In genomic region chr11:105469091-105469507, GRCm38 (mm10) we compare ENCODE assay signal across 15 mouse cellular contexts. TPM values are rescaled to one million over a fixed set of nuclear protein-coding genes. Genes with fewer than 3 reads are reported as not detected.
DNase-seq lines count a peak whose midpoint lies in the region; ATAC-seq and TF ChIP-seq lines count a peak whose summit lies in the region.
"Had no signal": no experiment of that assay in that cellular context is flagged by ENCODE, and none has a peak within 500 bp of the region (broad histone marks: within the 10 kb centered on the region; RNA-seq: fewer than 3 reads in every experiment).

No protein-coding gene starts in this region.

- H3K36me3 ChIP-seq in forebrain, postnatal 0 days (ENCODE audit: insufficient read depth): no peaks in the 10 kb centered on the region
- H3K36me3 ChIP-seq in forebrain, embryonic 11.5 days (ENCODE audit: control insufficient read depth, insufficient read depth, low read length): no peaks in the 10 kb centered on the region
- no peaks in the 10 kb centered on the region for H3K36me3 ChIP-seq in liver, postnatal 0 days (replicated peaks; ENCODE audit: insufficient read depth, low read length)
- H3K36me3 ChIP-seq: intestine, embryonic 15.5 days; limb, embryonic 13.5 days; midbrain, embryonic 12.5 days had no signal

- H3K4me1 ChIP-seq in forebrain, postnatal 0 days (ENCODE audit: insufficient read depth): peaks cover 17% of the 10 kb centered on the region
- H3K4me1 ChIP-seq in forebrain, embryonic 11.5 days (replicated peaks; ENCODE audit: control insufficient read depth, insufficient read depth, low read length): no peaks in the 10 kb centered on the region; the same call in 1 of the 2 replicates
- H3K4me1 ChIP-seq in liver, postnatal 0 days (ENCODE audit: insufficient read depth): no peaks in the 10 kb centered on the region

- TF ChIP-seq EP300 in liver, postnatal 0 days (IDR thresholded peaks at IDR 0.05; ENCODE audit: low read depth): no peak

- H3K27me3 ChIP-seq in forebrain, postnatal 0 days (ENCODE audit: insufficient read depth, low read length): no peaks in the 10 kb centered on the region
- H3K27me3 ChIP-seq in forebrain, embryonic 11.5 days (ENCODE audit: control insufficient read depth, insufficient read depth, low read length): no peaks in the 10 kb centered on the region
- H3K27me3 ChIP-seq in liver, postnatal 0 days (ENCODE audit: insufficient read depth, low read length): no peaks in the 10 kb centered on the region
- H3K27me3 ChIP-seq: intestine, embryonic 15.5 days; limb, embryonic 13.5 days; midbrain, embryonic 12.5 days had no signal

- no peak overlapping the region for H3K9ac ChIP-seq in forebrain, postnatal 0 days
- no peak overlapping the region for H3K9ac ChIP-seq in forebrain, embryonic 11.5 days (ENCODE audit: low read length)
- no peak overlapping the region for H3K9ac ChIP-seq in liver, postnatal 0 days (replicated peaks)
- H3K9ac ChIP-seq: intestine, embryonic 15.5 days; limb, embryonic 13.5 days; midbrain, embryonic 12.5 days had no signal

- no peak overlapping the region; the same call in 1 of the 2 replicates for H3K27ac ChIP-seq in forebrain, postnatal 0 days (ENCODE audit: low read depth, low read length)
- H3K27ac ChIP-seq in forebrain, embryonic 11.5 days (ENCODE audit: low read depth, low read length): no peak overlapping the region
- H3K27ac ChIP-seq in liver, postnatal 0 days (ENCODE audit: low read depth): no peak overlapping the region
- H3K27ac ChIP-seq: intestine, embryonic 15.5 days; limb, embryonic 13.5 days had no signal

- WGBS in forebrain, postnatal 0 days: 67% methylated on average over 8 of the region's 8 CpGs
- 75% methylated on average over 8 of the region's 8 CpGs for WGBS in forebrain, embryonic 11.5 days
- WGBS in liver, postnatal 0 days (ENCODE audit: insufficient replicate concordance): 64% methylated on average over 8 of the region's 8 CpGs

- H3K9me3 ChIP-seq in forebrain, postnatal 0 days (ENCODE audit: low read length): no peaks in the 10 kb centered on the region
- no peaks in the 10 kb centered on the region for H3K9me3 ChIP-seq in forebrain, embryonic 11.5 days (ENCODE audit: control insufficient read depth, low read length)
- H3K9me3 ChIP-seq in liver, postnatal 0 days (ENCODE audit: low read length): no peaks in the 10 kb centered on the region
- H3K9me3 ChIP-seq: intestine, embryonic 15.5 days; limb, embryonic 13.5 days; midbrain, embryonic 12.5 days had no signal

- DNase-seq in forebrain, postnatal 0 days: no peak
- DNase-seq in forebrain, embryonic 11.5 days (ENCODE audit: low spot score): no peak
- peak; percentile 72 for DNase-seq in layer of hippocampus, adult 9-11 months
- DNase-seq in layer of hippocampus, postnatal 14 days (ENCODE audit: low spot score in 2 of 2): no peak
- peak; percentile 59 for DNase-seq in Muller cell, postnatal 12 days (ENCODE audit: inconsistent ontology term)
- DNase-seq in heart, postnatal 4 days: peak; percentile 15
- DNase-seq in liver, postnatal 0 days: no peak
- DNase-seq in thymus, adult 18-20 months: no peak
- DNase-seq: cerebellum, postnatal 25 days had no signal

- TF ChIP-seq CTCF in forebrain, postnatal 0 days (IDR thresholded peaks at IDR 0.05; ENCODE audit: low read depth): no peak
- TF ChIP-seq CTCF in liver, postnatal 0 days (IDR thresholded peaks at IDR 0.05; ENCODE audit: low read depth): no peak

- H3K4me2 ChIP-seq in forebrain, postnatal 0 days (ENCODE audit: low read depth): no peak overlapping the region
- H3K4me2 ChIP-seq in forebrain, embryonic 11.5 days (ENCODE audit: low read depth, low read length, severe bottlenecking): no peak overlapping the region
- H3K4me2 ChIP-seq in liver, postnatal 0 days (ENCODE audit: low read depth, low read length): no peak overlapping the region
- H3K4me2 ChIP-seq: intestine, embryonic 15.5 days; limb, embryonic 13.5 days; midbrain, embryonic 12.5 days had no signal

- H3K4me3 ChIP-seq in forebrain, postnatal 0 days (ENCODE audit: low read depth, low read length): no peak overlapping the region
- H3K4me3 ChIP-seq in forebrain, embryonic 11.5 days (ENCODE audit: low read depth, low read length): no peak overlapping the region
- no peak overlapping the region for H3K4me3 ChIP-seq in liver, postnatal 0 days (ENCODE audit: low read depth, low read length)
- H3K4me3 ChIP-seq: intestine, embryonic 15.5 days; limb, embryonic 13.5 days; midbrain, embryonic 12.5 days had no signal

- peak; percentile 23; the same call in 1 of the 2 replicates for ATAC-seq in forebrain, postnatal 0 days
- no peak for ATAC-seq in forebrain, embryonic 11.5 days (replicated peaks; ENCODE audit: low FRiP score)
- no peak for ATAC-seq in liver, postnatal 0 days
- ATAC-seq: activated CD4-positive, CD25-positive, alpha-beta regulatory T cell, adult 4 months; intestine, embryonic 15.5 days had no signal

RNA-seq across cellular contexts. Expression of gene March10, which starts 12.6 kb away (rescaled TPM):
- 0.38 TPM in 2 replicates for total RNA-seq in forebrain, postnatal 0 days (2014; rRNA removed)
- 0.36 and 0.58 TPM in 2 replicates for polyA plus RNA-seq in forebrain, postnatal 0 days (2015; fragmentation: Nextera tagmentation; extraction: Ambion mirVana)
- polyA plus RNA-seq in forebrain, embryonic 11.5 days (2014; fragmentation: Nextera tagmentation; extraction: Ambion mirVana): 0.55 TPM in 1 of 2 replicates, not detected in the other
- total RNA-seq in layer of hippocampus, postnatal 14 days (2021): under 1 TPM; 0.67 TPM
- under 1 TPM in 1 of 2 experiments, not detected in 1; 0.09 TPM for total RNA-seq in heart, postnatal 4 days (2021)
- not detected in 2 replicates for polyA plus RNA-seq in liver, postnatal 0 days (2015; fragmentation: Nextera tagmentation; extraction: Ambion mirVana)
- total RNA-seq: gastrocnemius, adult 8-10 months; neutrophil, adult 5-6 weeks had no signal
- polyA plus RNA-seq: activated CD4-positive, CD25-positive, alpha-beta regulatory T cell, adult 4 months; intestine, embryonic 15.5 days; limb, embryonic 13.5 days had no signal

Comparison
In these comparisons a context has a peak if more than half of its experiments do, and no peak if none do; other contexts are left out.
1. DNase-seq: peak in layer of hippocampus, adult 9-11 months (single experiment), Muller cell, postnatal 12 days (single experiment) and heart, postnatal 4 days (single experiment); none in forebrain, postnatal 0 days (single experiment), forebrain, embryonic 11.5 days (single experiment), layer of hippocampus, postnatal 14 days (0 of 2), liver, postnatal 0 days (single experiment) and thymus, adult 18-20 months (0 of 2).